Mouse (Mus musculus) MEL (cell line): Measurements from ENCODE around the gene Map3k7cl. TPM values are rescaled to one million over a fixed set of nuclear protein-coding genes. Genes with fewer than 3 reads are reported as not detected.

Experiments
- DNase-seq: peaks from one replicate; pipeline ENCODE4 v3.0.0; 2011; ENCODE audit warnings: low read depth, low spot score
- H3K27ac ChIP-seq: 2 replicates; pipeline ENCODE4 v1.5.1; 2012; ENCODE audit warnings: low read depth, mild to moderate bottlenecking, control low read depth, low read length, moderate library complexity; ENCODE audit not compliant: control insufficient read depth
- H3K27me3 ChIP-seq, 2 experiments: fragments of 150-350 bp in 1 of 2; sonication (generic) in 1 of 2; 2 replicates each; pipeline ENCODE4 v1.6.1; 2012; ENCODE audit warnings: low read length in 2 of 2, mild to moderate bottlenecking in 2 of 2, improper control_type of control experiment in 1 of 2, moderate library complexity in 1 of 2; ENCODE audit not compliant: insufficient read depth in 2 of 2, control insufficient read depth in 1 of 2
- H3K36me3 ChIP-seq, 2 experiments: 2 replicates each; pipeline ENCODE4 v1.6.1; 2012 to 2014; ENCODE audit warnings: low read length in 2 of 2, improper control_type of control experiment in 1 of 2, inconsistent platforms in 1 of 2, mild to moderate bottlenecking in 1 of 2; ENCODE audit not compliant: insufficient read depth in 2 of 2, control insufficient read depth in 1 of 2
- H3K4me1 ChIP-seq, 2 experiments: fragments of 150-350 bp in 1 of 2; sonication (generic) in 1 of 2; 2 replicates each; pipeline ENCODE4 v1.6.1; 2012; ENCODE audit warnings: low read length in 2 of 2, improper control_type of control experiment in 1 of 2, mild to moderate bottlenecking in 1 of 2; ENCODE audit not compliant: insufficient read depth in 2 of 2, control insufficient read depth in 1 of 2
- H3K4me3 ChIP-seq, 2 experiments: fragments of 150-350 bp in 1 of 2; sonication (generic) in 1 of 2; 2 replicates each; pipeline ENCODE4 v1.5.1; 2012; ENCODE audit warnings: low read depth in 2 of 2, low read length in 2 of 2, mild to moderate bottlenecking in 2 of 2, moderate library complexity in 2 of 2, control low read depth in 1 of 2, improper control_type of control experiment in 1 of 2; ENCODE audit not compliant: control insufficient read depth in 1 of 2, insufficient read depth in 1 of 2
- H3K79me2 ChIP-seq: 2 replicates; pipeline ENCODE4 v1.6.1; 2012; ENCODE audit warnings: mild to moderate bottlenecking, low read length, moderate library complexity; ENCODE audit not compliant: control insufficient read depth, poor library complexity, insufficient read depth
- H3K9ac ChIP-seq: 2 replicates; pipeline ENCODE4 v1.6.1; 2012; ENCODE audit warnings: low read depth, mild to moderate bottlenecking, control low read depth, low read length, moderate library complexity; ENCODE audit not compliant: control insufficient read depth, poor library complexity, severe bottlenecking
- H3K9me3 ChIP-seq: fragments of 150-350 bp; sonication (generic); replicated peaks from 2 replicates; pipeline ENCODE4 v1.6.1; 2012; ENCODE audit warnings: mild to moderate bottlenecking, low read length, improper control_type of control experiment, moderate library complexity; ENCODE audit not compliant: insufficient read depth
- BHLHE40 ChIP-seq: IDR thresholded peaks from 2 replicates; pipeline ENCODE4 v1.6.1; 2012; ENCODE audit warnings: low read depth, mild to moderate bottlenecking, inconsistent platforms, low read length, improper control_type of control experiment, borderline replicate concordance
- CHD1 ChIP-seq: IDR thresholded peaks from 2 replicates; pipeline ENCODE4 v1.6.1; 2012; ENCODE audit warnings: low read depth, mild to moderate bottlenecking, inconsistent platforms, low read length, improper control_type of control experiment
- CHD2 ChIP-seq: IDR thresholded peaks from 2 replicates; pipeline ENCODE4 v1.6.1; 2011; ENCODE audit warnings: low read length, improper control_type of control experiment
- E2F4 ChIP-seq: IDR thresholded peaks from 2 replicates; pipeline ENCODE4 v1.6.1; 2011; ENCODE audit warnings: low read depth, low read length, improper control_type of control experiment, borderline replicate concordance
- ELF1 ChIP-seq: IDR thresholded peaks from 2 replicates; pipeline ENCODE4 v1.6.1; 2014; ENCODE audit warnings: low read depth, mild to moderate bottlenecking, inconsistent platforms, low read length, improper control_type of control experiment, moderate library complexity
- GABPA ChIP-seq: IDR thresholded peaks from 2 replicates; pipeline ENCODE4 v1.6.1; 2012; ENCODE audit warnings: low read depth, mild to moderate bottlenecking, inconsistent platforms, low read length, improper control_type of control experiment, moderate library complexity
- HCFC1 ChIP-seq: IDR thresholded peaks from 2 replicates; pipeline ENCODE4 v1.6.1; 2012; ENCODE audit warnings: low read depth, mild to moderate bottlenecking, inconsistent platforms, low read length, improper control_type of control experiment, moderate library complexity
- JUND ChIP-seq: IDR thresholded peaks from 2 replicates; pipeline ENCODE4 v1.6.1; 2011; ENCODE audit warnings: low read depth, mild to moderate bottlenecking, improper control_type of control experiment, low read length
- MAZ ChIP-seq: IDR thresholded peaks from 2 replicates; pipeline ENCODE4 v1.6.1; 2012; ENCODE audit warnings: low read depth, mild to moderate bottlenecking, inconsistent platforms, low read length, improper control_type of control experiment
- MEF2A ChIP-seq: IDR thresholded peaks from 2 replicates; pipeline ENCODE4 v1.6.1; 2014; ENCODE audit warnings: low read depth, mild to moderate bottlenecking, inconsistent platforms, low read length, improper control_type of control experiment; ENCODE audit not compliant: poor library complexity, insufficient replicate concordance, severe bottlenecking; ENCODE audit errors: extremely low read depth
- MYB ChIP-seq: IDR thresholded peaks from 2 replicates; pipeline ENCODE4 v1.6.1; 2011; ENCODE audit warnings: mild to moderate bottlenecking, low read depth, low read length, improper control_type of control experiment
- NELFE ChIP-seq: IDR thresholded peaks from 2 replicates; pipeline ENCODE4 v1.6.1; 2011; ENCODE audit warnings: low read depth, low read length, improper control_type of control experiment
- POLR2AphosphoS2 ChIP-seq: IDR thresholded peaks from 2 replicates; pipeline ENCODE4 v1.6.1; 2011; ENCODE audit warnings: low read length, improper control_type of control experiment
- POLR2AphosphoS5 ChIP-seq: IDR thresholded peaks from 2 replicates; pipeline ENCODE4 v1.6.1; 2012; ENCODE audit warnings: low read depth, borderline replicate concordance, mild to moderate bottlenecking, inconsistent platforms, low read length, moderate library complexity, mixed read lengths
- RCOR1 ChIP-seq: IDR thresholded peaks from 2 replicates; pipeline ENCODE4 v1.6.1; 2012; ENCODE audit warnings: low read depth, mild to moderate bottlenecking, inconsistent platforms, low read length, improper control_type of control experiment
- SMC3 ChIP-seq: IDR thresholded peaks from 2 replicates; pipeline ENCODE4 v1.6.1; 2011; ENCODE audit warnings: low read depth, low read length, improper control_type of control experiment
- TAL1 ChIP-seq: IDR thresholded peaks from 2 replicates; pipeline ENCODE4 v1.6.1; 2012; ENCODE audit warnings: mild to moderate bottlenecking, inconsistent platforms, low read length, moderate library complexity, mixed read lengths
- UBTF ChIP-seq: IDR thresholded peaks from 2 replicates; pipeline ENCODE4 v1.6.1; 2012; ENCODE audit warnings: low read depth, mild to moderate bottlenecking, inconsistent platforms, low read length, improper control_type of control experiment, moderate library complexity, borderline replicate concordance; ENCODE audit not compliant: insufficient read depth
- ZKSCAN1 ChIP-seq: IDR thresholded peaks from 2 replicates; pipeline ENCODE4 v1.6.1; 2012; ENCODE audit warnings: low read depth, mild to moderate bottlenecking, inconsistent platforms, low read length, improper control_type of control experiment, moderate library complexity
- ZMIZ1 ChIP-seq: IDR thresholded peaks from 2 replicates; pipeline ENCODE4 v1.6.1; 2012; ENCODE audit warnings: low read depth, mild to moderate bottlenecking, inconsistent platforms, low read length, improper control_type of control experiment, moderate library complexity
- ZNF384 ChIP-seq: IDR thresholded peaks from 2 replicates; pipeline ENCODE4 v1.6.1; 2012; ENCODE audit warnings: low read depth, mild to moderate bottlenecking, inconsistent platforms, low read length, improper control_type of control experiment
- polyA plus RNA-seq, 2 experiments: library from polyadenylated mRNA; stranded (reverse) in 1 of 2; unstranded in 1 of 2; fragments of >175 nt in 1 of 2; fragments of >200 nt in 1 of 2; gene quantifications; 2 replicates each; pipeline versions ENCODE4 v1.2.1 to v1.2.4; 2012; ENCODE audit warnings: low replicate concordance in 2 of 2, low read depth in 1 of 2; ENCODE audit not compliant: insufficient read length in 2 of 2, insufficient read depth in 1 of 2, missing spikeins in 1 of 2
- total RNA-seq: library from RNA; depleted of rRNA; stranded (reverse); fragments of 300-350 nt; gene quantifications from 2 replicates; pipeline ENCODE4 v1.2.3, GENCODE M21; 2012

The Map3k7cl gene
- total and polyA plus RNA-seq, 3 experiments = not detected

- Histone ChIP-seq H3K9ac (no peak overlapping the region), H3K79me2 (no peaks in the 10 kb centered on the region), H3K4me1 (no peaks in the 10 kb centered on the region), H3K27ac (no peak overlapping the region), H3K27me3 (no peaks in the 10 kb centered on the region), H3K9me3 (no peaks in the 10 kb centered on the region), H3K36me3 (no peaks in the 10 kb centered on the region), H3K4me3 (no peak overlapping the region)
- DNase-seq = no peak
- TF ChIP-seq ZKSCAN1 (no peak), MEF2A (no peak), ZMIZ1 (no peak), MYB (no peak), TAL1 (no peak), HCFC1 (no peak), CHD1 (no peak), ZNF384 (no peak), BHLHE40 (no peak), RCOR1 (no peak), E2F4 (no peak), SMC3 (no peak), GABPA (no peak), CHD2 (no peak), MAZ (no peak), UBTF (no peak), JUND (no peak), POLR2AphosphoS5 (no peak), NELFE (no peak), POLR2AphosphoS2 (no peak)
Observed at GRCm38 (mm10) chr16:87607959-87608358, 54.8 kb downstream of the Map3k7cl start.

DNA sequence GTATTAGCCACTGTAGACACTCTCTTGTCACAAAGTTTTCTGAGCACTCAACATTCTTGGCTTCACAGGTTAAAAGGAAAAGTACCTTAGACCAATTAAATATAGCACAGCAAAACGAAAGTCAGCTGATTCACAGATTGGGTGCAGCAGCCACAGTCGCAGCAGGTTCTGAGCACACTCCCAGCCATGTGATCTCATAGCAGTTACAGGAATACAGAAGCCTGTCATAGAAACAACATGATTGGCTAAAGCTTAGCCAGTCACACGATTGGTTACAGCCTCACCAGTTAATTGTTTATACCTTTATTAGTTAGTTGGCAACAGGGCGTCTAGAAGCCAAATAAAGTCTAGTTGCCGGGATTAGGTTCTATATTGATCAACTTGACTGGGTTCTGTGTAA is 57.0 kb downstream of the Map3k7cl start:
- H3K27me3 ChIP-seq = no peaks in the 10 kb centered on the region; a peak in 1 of 4 replicates
- no peaks in the 10 kb centered on the region for H3K79me2 ChIP-seq
- no peaks in the 10 kb centered on the region for H3K9me3 ChIP-seq

More for the DNA sequence above, 57.0 kb downstream of the Map3k7cl start:
- Histone ChIP-seq H3K4me1 (no peaks in the 10 kb centered on the region), H3K4me3 (no peak overlapping the region), H3K27ac (no peak overlapping the region), H3K36me3 (no peaks in the 10 kb centered on the region), H3K9ac (no peak overlapping the region)
- no peak for DNase-seq
- TF ChIP-seq CHD1 (no peak), ELF1 (no peak), TAL1 (no peak)
